Mouse (Mus musculus) spleen, embryonic (tissue): Measurements from ENCODE around the gene Lgr6.

Experiments
- CTCF ChIA-PET: fragments of 350-600 bp; sonication (Branson Sonifier 250); formaldehyde crosslinking; loops from one replicate; lab custom pipeline; 2022; lab: Charles Lee

Gene Lgr6

GRCm38 (mm10) chr1:135105124-135105523, at the start of gene Lgr6:
Lgr6 (minus strand) TSS chr1:135105276.
- CTCF ChIA-PET, result interaction anchor here (0.5 to 2.2 kb wide), 2 partner anchors 82 to 116 kb away, joined by 6 to 11 read pairs; no protein-coding TSS in a partner anchor

GRCm38 (mm10) chr1:135154411-135154959, 49.4 kb upstream of the Lgr6 start:
- CTCF ChIA-PET, result interaction anchor here (0.9 to 1.0 kb wide), 2 partner anchors 16 to 28 kb away, joined by 6 to 7 read pairs; no protein-coding TSS in a partner anchor

GRCm38 (mm10) chr1:135154011-135154410, 48.9 kb upstream of the Lgr6 start:
- CTCF ChIA-PET, result interaction anchor here (0.9 to 1.0 kb wide), 2 partner anchors 16 to 27 kb away, joined by 6 to 7 read pairs; no protein-coding TSS in a partner anchor

- CTCF ChIA-PET, result interaction anchor here (0.7 kb wide), 1 partner anchor 1528 kb away, joined by 12 read pairs; no protein-coding TSS in a partner anchor
Observed at GRCm38 (mm10) chr1:135148996-135149395, 43.9 kb upstream of the Lgr6 start.

GRCm38 (mm10) chr1:135148476-135148875, 43.4 kb upstream of the Lgr6 start:
- CTCF ChIA-PET, result interaction anchor here (0.7 kb wide), 1 partner anchor 1528 kb away, joined by 12 read pairs; no protein-coding TSS in a partner anchor

- CTCF ChIA-PET, result interaction anchor here (0.6 to 1.7 kb wide), 2 partner anchors 15 to 186 kb away, joined by 3 to 7 read pairs; partner anchors contain the start of genes Ptpn7 and Ube2t
Observed at GRCm38 (mm10) chr1:135147702-135148058, 42.6 kb upstream of the Lgr6 start.

- CTCF ChIA-PET, result interaction anchor here (0.6 to 1.7 kb wide), 2 partner anchors 15 to 185 kb away, joined by 3 to 7 read pairs; partner anchors contain the start of genes Ptpn7 and Ube2t
Observed at GRCm38 (mm10) chr1:135146946-135147701, 42.0 kb upstream of the Lgr6 start.

- CTCF ChIA-PET, result interaction anchor here (1.7 kb wide), 1 partner anchor 14 kb away, joined by 7 read pairs; the partner anchor contains the start of gene Ptpn7
Observed at GRCm38 (mm10) chr1:135146077-135146945, 41.2 kb upstream of the Lgr6 start, which contains the start of gene Arl8a. Arl8a (plus strand) TSS chr1:135146824.

GRCm38 (mm10) chr1:135143940-135144339, 38.9 kb upstream of the Lgr6 start:
- CTCF ChIA-PET, result interaction anchor here (0.7 to 1.1 kb wide), 2 partner anchors 9 to 29 kb away, joined by 3 to 4 read pairs; no protein-coding TSS in a partner anchor

GRCm38 (mm10) chr1:135142452-135142851, 37.4 kb upstream of the Lgr6 start:
- CTCF ChIA-PET, result interaction anchor here (0.6 to 0.8 kb wide), 3 partner anchors 21 to 108 kb away, joined by 3 to 6 read pairs (median 3); no protein-coding TSS in a partner anchor

- CTCF ChIA-PET, result interaction anchor here (0.7 kb wide), 1 partner anchor 956 kb away, joined by 3 read pairs; no protein-coding TSS in a partner anchor
Observed at GRCm38 (mm10) chr1:135139906-135140305, 34.8 kb upstream of the Lgr6 start.

- CTCF ChIA-PET, result interaction anchor here (0.5 to 5.9 kb wide), 3 partner anchors 25 to 237 kb away, joined by 3 to 34 read pairs (median 4); no protein-coding TSS in a partner anchor
Observed at GRCm38 (mm10) chr1:135136500-135136899, 31.4 kb upstream of the Lgr6 start.

- CTCF ChIA-PET, result interaction anchor here (1.2 to 5.9 kb wide), 2 partner anchors 9 to 24 kb away, joined by 3 to 34 read pairs; no protein-coding TSS in a partner anchor
Observed at GRCm38 (mm10) chr1:135135111-135135787, 30.2 kb upstream of the Lgr6 start.

- CTCF ChIA-PET, result interaction anchor here (2.2 to 5.9 kb wide), 2 partner anchors 13 to 22 kb away, joined by 7 to 34 read pairs; partner anchors contain the start of gene Arl8a
Observed at GRCm38 (mm10) chr1:135133678-135134435, 28.8 kb upstream of the Lgr6 start.

GRCm38 (mm10) chr1:135132893-135133369, 27.9 kb upstream of the Lgr6 start:
- CTCF ChIA-PET, result interaction anchor here (2.2 to 5.9 kb wide), 2 partner anchors 14 to 21 kb away, joined by 7 to 34 read pairs; partner anchors contain the start of gene Arl8a

- CTCF ChIA-PET, result interaction anchor here (0.6 to 5.9 kb wide), 3 partner anchors 15 to 142 kb away, joined by 3 to 34 read pairs (median 7); partner anchors contain the start of gene Arl8a
Observed at GRCm38 (mm10) chr1:135132473-135132872, 27.4 kb upstream of the Lgr6 start, which contains the start of gene Ptpn7. Ptpn7 (plus strand) TSS chr1:135132700.

- CTCF ChIA-PET, result interaction anchor here (2.2 kb wide), 1 partner anchor 16 kb away, joined by 7 read pairs; the partner anchor contains the start of gene Arl8a
Observed at GRCm38 (mm10) chr1:135131560-135131959, 26.5 kb upstream of the Lgr6 start.

GRCm38 (mm10) chr1:135131034-135131433, 26.0 kb upstream of the Lgr6 start:
- CTCF ChIA-PET, result interaction anchor here (1.5 kb wide), 1 partner anchor 20 kb away, joined by 7 read pairs; no protein-coding TSS in a partner anchor
